Mouse (Mus musculus): ENCODE data around the gene Usp18. TPM values are rescaled to one million over a fixed set of nuclear protein-coding genes. Genes with fewer than 3 reads are reported as not detected.

Usp18 gene
- polyA plus RNA-seq, 1 experiment from 2014 or later = 1.9 TPM

- 88% methylated on average over 8 of the region's 8 CpGs for WGBS
- peaks cover 11% of the 10 kb centered on the region for H3K4me1 ChIP-seq
- no peaks in the 10 kb centered on the region for H3K9me3 ChIP-seq
- H3K9ac ChIP-seq (replicated peaks) = no peak overlapping the region
- H3K27ac ChIP-seq (replicated peaks) = no peak overlapping the region
- H3K36me3 ChIP-seq = no peaks in the 10 kb centered on the region
- no peak for ATAC-seq (ENCODE audit: low FRiP score, low read depth)
- H3K4me3 ChIP-seq = no peak overlapping the region
- peaks cover 31% of the 10 kb centered on the region for H3K27me3 ChIP-seq
- no peak overlapping the region for H3K4me2 ChIP-seq (replicated peaks)
Measured at GRCm38 (mm10) chr6:121214667-121215330, 30.9 kb upstream of the Usp18 start.

GRCm38 (mm10) chr6:121215336-121215735 lies 30.4 kb upstream of the Usp18 start:
- no peak overlapping the region for H3K9ac ChIP-seq (replicated peaks)
- WGBS = 65% methylated on average over 5 of the region's 5 CpGs
- H3K36me3 ChIP-seq = no peaks in the 10 kb centered on the region
- H3K4me1 ChIP-seq = peaks cover 11% of the 10 kb centered on the region
- H3K27ac ChIP-seq (replicated peaks) = no peak overlapping the region
- ATAC-seq (ENCODE audit: low FRiP score, low read depth) = no peak
- no peak overlapping the region for H3K4me3 ChIP-seq
- H3K4me2 ChIP-seq (replicated peaks) = no peak overlapping the region
- H3K9me3 ChIP-seq = no peaks in the 10 kb centered on the region
- H3K27me3 ChIP-seq = peaks cover 26% of the 10 kb centered on the region

- H3K9me3 ChIP-seq = no peaks in the 10 kb centered on the region
- H3K27me3 ChIP-seq = peaks cover 20% of the 10 kb centered on the region
- H3K4me3 ChIP-seq = no peak overlapping the region
- no peak overlapping the region for H3K27ac ChIP-seq (replicated peaks)
- H3K9ac ChIP-seq (replicated peaks) = no peak overlapping the region
- peaks cover 8% of the 10 kb centered on the region for H3K4me1 ChIP-seq
- no peak overlapping the region for H3K4me2 ChIP-seq (replicated peaks)
- no peak for ATAC-seq (ENCODE audit: low FRiP score, low read depth)
- H3K36me3 ChIP-seq = no peaks in the 10 kb centered on the region
- 85% methylated on average over 6 of the region's 6 CpGs for WGBS
Measured at GRCm38 (mm10) chr6:121215896-121216295, 29.8 kb upstream of the Usp18 start.

- no peaks in the 10 kb centered on the region for H3K9me3 ChIP-seq
- H3K4me2 ChIP-seq (replicated peaks) = no peak overlapping the region
- no peak for ATAC-seq (ENCODE audit: low FRiP score, low read depth)
- H3K36me3 ChIP-seq = no peaks in the 10 kb centered on the region
- WGBS = 86% methylated on average over 5 of the region's 5 CpGs
- H3K27me3 ChIP-seq = peaks cover 12% of the 10 kb centered on the region
- no peaks in the 10 kb centered on the region for H3K4me1 ChIP-seq
- no peak overlapping the region for H3K27ac ChIP-seq (replicated peaks)
- no peak overlapping the region for H3K9ac ChIP-seq (replicated peaks)
- no peak overlapping the region for H3K4me3 ChIP-seq
Measured at GRCm38 (mm10) chr6:121216589-121217255, 29.0 kb upstream of the Usp18 start.

GRCm38 (mm10) chr6:121218002-121218401 lies 27.7 kb upstream of the Usp18 start:
- no peak overlapping the region for H3K27ac ChIP-seq (replicated peaks)
- H3K4me1 ChIP-seq = no peaks in the 10 kb centered on the region
- H3K4me2 ChIP-seq (replicated peaks) = no peak overlapping the region
- H3K4me3 ChIP-seq = no peak overlapping the region
- ATAC-seq (ENCODE audit: low FRiP score, low read depth) = no peak
- no peak overlapping the region for H3K9ac ChIP-seq (replicated peaks)
- no peaks in the 10 kb centered on the region; the same call in 1 of the 2 replicates for H3K27me3 ChIP-seq
- H3K9me3 ChIP-seq = no peaks in the 10 kb centered on the region
- no peaks in the 10 kb centered on the region for H3K36me3 ChIP-seq
- 93% methylated on average over 7 of the region's 7 CpGs for WGBS

- WGBS = 87% methylated on average over 4 of the region's 4 CpGs
- H3K4me3 ChIP-seq = no peak overlapping the region
- no peaks in the 10 kb centered on the region for H3K4me1 ChIP-seq
Measured at GRCm38 (mm10) chr6:121219406-121219805, 26.3 kb upstream of the Usp18 start.

GRCm38 (mm10) chr6:121220181-121220580 lies 25.5 kb upstream of the Usp18 start:
- Histone ChIP-seq H3K27ac (replicated peaks) (no peak overlapping the region), H3K4me1 (no peaks in the 10 kb centered on the region), H3K36me3 (no peaks in the 10 kb centered on the region), H3K4me2 (replicated peaks) (no peak overlapping the region), H3K9me3 (no peaks in the 10 kb centered on the region), H3K4me3 (no peak overlapping the region), H3K9ac (replicated peaks) (no peak overlapping the region), H3K27me3 (no peaks in the 10 kb centered on the region; the same call in 1 of the 2 replicates)
- WGBS = 90% methylated on average over 10 of the region's 10 CpGs
- no peak for ATAC-seq (ENCODE audit: low FRiP score, low read depth)

More at GRCm38 (mm10) chr6:121219406-121219805, 26.3 kb upstream of the Usp18 start:
- H3K9me3 ChIP-seq = no peaks in the 10 kb centered on the region
- ATAC-seq (ENCODE audit: low FRiP score, low read depth) = no peak
- no peak overlapping the region for H3K9ac ChIP-seq (replicated peaks)
- no peak overlapping the region for H3K27ac ChIP-seq (replicated peaks)
- H3K36me3 ChIP-seq = no peaks in the 10 kb centered on the region
- no peak overlapping the region for H3K4me2 ChIP-seq (replicated peaks)
- no peaks in the 10 kb centered on the region; the same call in 1 of the 2 replicates for H3K27me3 ChIP-seq

- Histone ChIP-seq H3K4me3 (no peak overlapping the region), H3K27me3 (no peaks in the 10 kb centered on the region), H3K9ac (replicated peaks) (no peak overlapping the region), H3K36me3 (no peaks in the 10 kb centered on the region), H3K27ac (replicated peaks) (no peak overlapping the region), H3K9me3 (no peaks in the 10 kb centered on the region), H3K4me1 (no peaks in the 10 kb centered on the region), H3K4me2 (replicated peaks) (no peak overlapping the region)
- ATAC-seq (ENCODE audit: low FRiP score, low read depth) = no peak
- 90% methylated on average over 8 of the region's 8 CpGs for WGBS
Measured at GRCm38 (mm10) chr6:121221876-121222597, 23.7 kb upstream of the Usp18 start.

GRCm38 (mm10) chr6:121223001-121223400 lies 22.7 kb upstream of the Usp18 start:
- Histone ChIP-seq H3K36me3 (no peaks in the 10 kb centered on the region), H3K9me3 (no peaks in the 10 kb centered on the region), H3K4me2 (replicated peaks) (no peak overlapping the region), H3K4me3 (no peak overlapping the region), H3K4me1 (no peaks in the 10 kb centered on the region), H3K27me3 (no peaks in the 10 kb centered on the region), H3K27ac (replicated peaks) (no peak overlapping the region), H3K9ac (replicated peaks) (no peak overlapping the region)
- no peak for ATAC-seq (ENCODE audit: low FRiP score, low read depth)
- WGBS = 94% methylated on average over 14 of the region's 14 CpGs

- WGBS = 81% methylated on average over 5 of the region's 5 CpGs
- H3K9me3 ChIP-seq = no peaks in the 10 kb centered on the region
- no peaks in the 10 kb centered on the region for H3K36me3 ChIP-seq
- no peak overlapping the region for H3K4me3 ChIP-seq
- H3K4me1 ChIP-seq = no peaks in the 10 kb centered on the region
- no peak overlapping the region for H3K9ac ChIP-seq (replicated peaks)
- H3K4me2 ChIP-seq (replicated peaks) = no peak overlapping the region
- H3K27me3 ChIP-seq = no peaks in the 10 kb centered on the region
- H3K27ac ChIP-seq (replicated peaks) = no peak overlapping the region
- ATAC-seq (ENCODE audit: low FRiP score, low read depth) = no peak
Measured at GRCm38 (mm10) chr6:121224067-121224466, 21.6 kb upstream of the Usp18 start.

GRCm38 (mm10) chr6:121224993-121225392 lies 20.7 kb upstream of the Usp18 start:
- Histone ChIP-seq H3K27ac (replicated peaks) (no peak overlapping the region), H3K4me1 (no peaks in the 10 kb centered on the region), H3K4me2 (replicated peaks) (no peak overlapping the region), H3K9me3 (no peaks in the 10 kb centered on the region), H3K9ac (replicated peaks) (no peak overlapping the region), H3K4me3 (no peak overlapping the region), H3K36me3 (no peaks in the 10 kb centered on the region), H3K27me3 (no peaks in the 10 kb centered on the region)
- 37% methylated on average over 6 of the region's 6 CpGs for WGBS
- no peak for ATAC-seq (ENCODE audit: low FRiP score, low read depth)

GRCm38 (mm10) chr6:121226043-121226442 lies 19.7 kb upstream of the Usp18 start:
- Histone ChIP-seq H3K9ac (replicated peaks) (no peak overlapping the region), H3K36me3 (no peaks in the 10 kb centered on the region), H3K4me3 (no peak overlapping the region), H3K9me3 (no peaks in the 10 kb centered on the region), H3K27ac (replicated peaks) (no peak overlapping the region), H3K4me1 (no peaks in the 10 kb centered on the region), H3K27me3 (no peaks in the 10 kb centered on the region), H3K4me2 (replicated peaks) (no peak overlapping the region)
- WGBS = 87% methylated on average over 4 of the region's 4 CpGs
- no peak for ATAC-seq (ENCODE audit: low FRiP score, low read depth)
